Mouse (Mus musculus): ENCODE measurements around the gene Tcf25.

DNA sequence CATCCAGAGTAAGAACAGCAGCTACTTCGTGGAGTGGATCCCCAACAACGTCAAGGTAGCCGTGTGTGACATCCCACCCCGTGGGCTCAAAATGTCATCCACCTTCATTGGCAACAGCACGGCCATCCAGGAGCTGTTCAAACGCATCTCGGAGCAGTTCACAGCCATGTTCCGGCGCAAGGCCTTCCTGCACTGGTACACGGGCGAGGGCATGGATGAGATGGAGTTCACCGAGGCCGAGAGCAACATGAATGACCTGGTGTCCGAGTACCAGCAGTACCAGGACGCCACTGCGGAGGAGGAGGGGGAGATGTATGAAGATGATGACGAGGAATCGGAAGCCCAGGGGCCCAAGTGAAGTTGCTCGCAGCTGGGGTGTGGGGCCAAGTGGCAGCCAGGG, 47.8 kb downstream of the Tcf25 start:
- TF ChIP-seq CTCF (IDR thresholded peaks at IDR 0.05; ENCODE audit: borderline replicate concordance, insufficient read depth, low read depth, low read length) (no peak), POLR2A (IDR thresholded peaks at IDR 0.05; ENCODE audit: borderline replicate concordance, insufficient read depth, low read length) (no peak)

Data from cerebellum, adult 2 months (tissue).